Mouse (Mus musculus) adrenal gland, postnatal 14 days (tissue): ENCODE measurements at regions not wholly inside any gene's neighbourhood (a gene's known extent, or its start where the extent isn't known, plus 50 kb on each side); places are given as distances from the start of the nearest gene placed in this dataset.
"Not testable (repeated sequence)": the region's sequence is repeated elsewhere in the genome, so short reads cannot be mapped to it uniquely, and the experiment has no call there.

Experiments
- DNase-seq: peaks from one replicate; pipeline ENCODE4 v3.0.0; 2021; ENCODE audit warnings: mixed read lengths

GRCm38 (mm10) chr12:114757948-114758347 is 1214.2 kb downstream of the Adam6a start:
- DNase-seq, result not testable (repeated sequence)

- not testable (repeated sequence) for DNase-seq
These were observed 1220.5 kb downstream of the Adam6a start for GRCm38 (mm10) chr12:114764211-114764610.

- DNase-seq, result not testable (repeated sequence)
These were observed 1231.7 kb downstream of the Adam6a start for GRCm38 (mm10) chr12:114775414-114775813.

- no peak for DNase-seq
These were observed 1243.1 kb upstream of the Zfp386 start for GRCm38 (mm10) chr12:114804422-114804821.

GRCm38 (mm10) chr12:114809186-114809585 is 1238.3 kb upstream of the Zfp386 start:
- DNase-seq, result no peak

GRCm38 (mm10) chr12:114816858-114817257 is 1230.7 kb upstream of the Zfp386 start:
- DNase-seq, result not testable (repeated sequence)

- DNase-seq, result peak; percentile 10
These were observed 1214.6 kb upstream of the Zfp386 start for GRCm38 (mm10) chr12:114832916-114833315.
